Mouse (Mus musculus) heart, adult 8-10 months (tissue): ENCODE results near the gene Olfr186. TPM values are rescaled to one million over a fixed set of nuclear protein-coding genes. Genes with fewer than 3 reads are reported as not detected.
"Not testable (repeated sequence)": the region's sequence is repeated elsewhere in the genome, so short reads cannot be mapped to it uniquely, and the experiment has no call there.

Source experiments
- DNase-seq: peaks from one replicate; pipeline ENCODE4 v3.0.0; 2022; ENCODE audit warnings: low spot score
- total RNA-seq, 4 experiments: library from RNA; stranded (reverse); gene quantifications; 2 replicates each; pipeline ENCODE4 v1.2.4; 2022

The Olfr186 gene
- total RNA-seq, result not detected

GRCm38 (mm10) chr16:59030191-59030590 is at the start of gene Olfr186:
Gene Olfr186, minus strand, starts transcription at chr16:59030291.
- no peak for DNase-seq

DNA sequence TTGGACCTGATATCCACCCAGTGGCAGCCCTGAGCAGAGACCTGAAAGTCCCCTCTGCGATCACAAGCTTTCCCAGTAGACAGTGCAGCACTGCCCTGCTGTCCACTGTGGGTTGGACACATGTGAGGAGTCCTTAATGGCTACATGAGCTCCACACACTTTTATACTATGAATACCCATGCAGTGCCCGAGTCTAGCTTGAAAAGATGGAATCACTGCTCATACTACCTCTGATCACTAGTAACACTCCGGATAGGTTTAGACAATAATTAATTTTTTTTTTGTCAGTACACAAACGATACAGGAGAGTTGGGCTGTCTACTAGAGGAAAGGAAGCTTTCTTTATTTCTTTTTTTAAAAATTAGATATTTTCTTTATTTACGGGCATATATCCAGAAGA is 47.8 kb upstream of the Olfr186 start, which contains the start of gene Olfr190:
Gene Olfr190 (minus strand): TSS at position 101 of the 400 bp plus-strand sequence.
- no peak for DNase-seq

- DNase-seq, result no peak
Observed at GRCm38 (mm10) chr16:59073520-59073919, 43.4 kb upstream of the Olfr186 start.

DNA sequence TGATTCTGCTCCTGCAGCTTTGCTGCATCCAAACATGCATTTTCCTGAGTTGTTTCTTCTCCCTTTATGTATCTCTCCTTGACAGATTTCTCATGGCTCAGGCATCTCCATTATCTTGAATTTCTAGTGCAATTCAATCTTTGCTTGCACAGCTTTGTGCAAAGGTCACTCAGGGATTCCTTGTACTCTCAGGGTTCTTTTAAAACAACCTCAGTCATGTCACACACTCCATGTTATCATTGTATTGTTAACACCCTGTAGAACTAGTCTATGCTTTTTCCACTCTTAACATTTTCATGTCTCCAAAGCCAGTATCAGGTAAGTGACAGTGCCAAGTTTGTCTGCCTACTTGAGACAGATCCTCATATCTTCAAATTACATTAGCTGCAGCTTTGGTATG is 41.7 kb upstream of the Olfr186 start:
- DNase-seq, result no peak

DNA sequence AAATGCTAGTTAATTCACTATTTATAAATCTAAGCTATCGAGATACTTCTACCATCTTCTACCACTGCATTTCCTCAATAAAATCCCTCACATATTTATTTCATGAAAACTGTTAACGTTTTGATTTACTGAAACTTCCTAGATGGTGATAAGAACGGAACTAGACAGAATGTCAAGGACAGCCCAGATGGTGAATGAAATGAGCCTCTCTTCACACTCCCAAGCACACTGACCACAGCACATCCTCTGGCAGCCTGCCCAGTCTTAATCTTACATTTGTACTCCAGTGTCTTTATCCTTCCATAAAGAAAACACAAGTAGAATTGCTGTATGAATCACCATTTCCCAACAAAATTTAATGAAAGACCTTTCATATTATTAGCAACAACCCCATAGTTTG is 32.3 kb upstream of the Olfr186 start:
- not testable (repeated sequence) for DNase-seq

GRCm38 (mm10) chr16:59049286-59049685 is 19.2 kb upstream of the Olfr186 start:
- DNase-seq, result not testable (repeated sequence)

DNA sequence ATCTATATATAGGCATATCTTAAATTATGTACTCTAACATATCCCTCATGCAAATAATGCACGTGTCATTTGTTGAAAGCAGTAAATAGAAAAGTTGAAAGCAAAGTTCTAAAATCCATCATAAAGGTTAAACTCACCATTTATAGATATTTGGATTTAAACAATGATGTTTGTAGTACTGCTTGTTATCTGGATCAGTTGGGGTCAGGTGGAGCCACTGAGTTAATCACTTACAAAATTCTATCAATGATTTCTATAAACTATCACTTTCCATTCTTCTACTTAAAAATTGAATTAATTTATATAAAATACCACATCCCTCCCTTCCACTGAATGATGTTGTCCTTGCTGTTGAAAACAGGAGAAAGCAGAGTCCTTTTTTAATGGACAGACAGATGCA is 18.8 kb upstream of the Olfr186 start:
- DNase-seq, result no peak

DNA sequence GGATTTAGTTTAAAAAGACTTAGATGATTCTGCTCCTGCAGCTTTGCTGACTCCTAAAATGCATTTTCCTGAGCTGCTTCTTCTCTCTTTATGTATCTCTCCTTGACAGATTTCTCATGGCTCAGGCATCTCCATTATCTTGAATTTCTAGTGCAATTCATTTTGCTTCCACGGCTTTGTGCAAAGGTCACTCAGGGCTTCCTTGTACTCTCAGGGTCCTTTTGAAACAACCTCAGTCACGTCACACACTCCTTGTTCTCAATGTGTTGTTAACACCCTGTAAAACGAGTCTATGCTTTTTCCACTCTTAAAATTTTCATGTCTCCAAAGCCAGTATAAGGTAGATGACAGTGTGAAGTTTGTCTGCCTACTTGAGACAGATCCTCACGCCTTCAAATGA is 17.5 kb upstream of the Olfr186 start:
- no peak for DNase-seq

DNA sequence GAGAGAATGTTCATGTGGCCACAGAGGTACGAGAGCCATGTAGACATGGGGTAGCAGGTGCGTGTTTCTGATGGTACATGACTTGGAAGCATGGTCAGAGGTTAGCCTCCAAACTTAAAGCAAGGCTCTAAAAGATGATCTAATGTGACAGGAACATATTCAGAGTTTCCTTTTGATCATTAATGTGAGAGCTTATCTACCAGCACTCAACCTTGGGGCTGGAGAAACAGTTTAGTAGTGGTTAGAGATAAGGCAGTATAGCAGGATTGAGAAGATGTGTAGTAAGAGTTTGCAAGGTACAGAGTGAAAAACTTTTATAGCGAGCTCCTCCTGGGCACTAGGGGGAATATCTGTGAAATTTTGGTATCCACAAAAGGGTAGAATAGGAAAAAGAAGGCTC is 15.7 kb upstream of the Olfr186 start:
- DNase-seq, result no peak

- no peak for DNase-seq
Observed at GRCm38 (mm10) chr16:59039710-59040109, 9.6 kb upstream of the Olfr186 start, which contains the start of gene Olfr187. Gene Olfr187, minus strand, starts transcription at chr16:59039767.

- DNase-seq, result no peak
Observed at GRCm38 (mm10) chr16:59013357-59014018, 16.6 kb downstream of the Olfr186 start.

GRCm38 (mm10) chr16:59007146-59007545 is 22.9 kb downstream of the Olfr186 start:
- DNase-seq, result no peak

GRCm38 (mm10) chr16:58995057-58995456 is 35.0 kb downstream of the Olfr186 start, which contains the start of gene Olfr183:
Gene Olfr183, plus strand, starts transcription at chr16:58995357.
- no peak for DNase-seq

Other genes with a start within 250 kb of the Olfr186 start
- gene Olfr173, start 230.0 kb downstream of the Olfr186 start, total RNA-seq, result not detected
- not detected for gene Olfr175-ps1, start 203.5 kb downstream of the Olfr186 start, total RNA-seq
- gene Olfr177, start 155.5 kb downstream of the Olfr186 start, total RNA-seq, result not detected
- not detected for gene Olfr178, start 138.2 kb downstream of the Olfr186 start, total RNA-seq
- not detected for gene Olfr181, start 101.5 kb downstream of the Olfr186 start, total RNA-seq
- gene Olfr180, start 100.9 kb downstream of the Olfr186 start, total RNA-seq, result not detected
- not detected for gene Olfr183, start 34.9 kb downstream of the Olfr186 start, total RNA-seq
- not detected for gene Olfr187, start 9.5 kb upstream of the Olfr186 start, total RNA-seq
- gene Olfr190, start 47.7 kb upstream of the Olfr186 start, total RNA-seq, result not detected
- gene Olfr191, start 59.5 kb upstream of the Olfr186 start, total RNA-seq, result not detected
- not detected for gene Olfr193, start 81.6 kb upstream of the Olfr186 start, total RNA-seq
- not detected for gene Olfr194, start 90.8 kb upstream of the Olfr186 start, total RNA-seq
- not detected for gene Olfr195, start 116.8 kb upstream of the Olfr186 start, total RNA-seq
- gene Olfr196, start 140.2 kb upstream of the Olfr186 start, total RNA-seq, result not detected
- gene Olfr198, start 173.2 kb upstream of the Olfr186 start, total RNA-seq, result not detected
- gene Olfr199, start 189.5 kb upstream of the Olfr186 start, total RNA-seq, result not detected
- gene Olfr201, start 242.3 kb upstream of the Olfr186 start, total RNA-seq, result not detected